Mouse (Mus musculus) hindbrain, embryonic 15.5 days (tissue): ENCODE results near the gene Olfr1359. TPM values are rescaled to one million over a fixed set of nuclear protein-coding genes. Genes with fewer than 3 reads are reported as not detected.
"Not testable (repeated sequence)": the region's sequence is repeated elsewhere in the genome, so short reads cannot be mapped to it uniquely, and the experiment has no call there.

Experiments
- ATAC-seq: fragments of 200-750 bp; cut with Nextera tagmentation; 2 replicates; pipeline ENCODE4 v1.8.0; 2017; ENCODE audit warnings: low read depth, moderate number of reproducible peaks, moderate TSS enrichment; ENCODE audit not compliant: low FRiP score
- H3K27ac ChIP-seq: fragments of 300-500 bp; sonication (generic); replicated peaks from 2 replicates; pipeline ENCODE4 v1.5.1; 2015; ENCODE audit warnings: mild to moderate bottlenecking, inconsistent platforms
- H3K27me3 ChIP-seq: fragments of 300-500 bp; sonication (generic); 2 replicates; pipeline ENCODE4 v1.6.1; 2015; ENCODE audit warnings: control low read depth, inconsistent platforms
- H3K36me3 ChIP-seq: fragments of 300-500 bp; sonication (generic); 2 replicates; pipeline ENCODE4 v1.6.1; 2015; ENCODE audit warnings: control low read depth, inconsistent platforms
- H3K4me1 ChIP-seq: fragments of 300-500 bp; sonication (generic); replicated peaks from 2 replicates; pipeline ENCODE4 v1.6.1; 2015; ENCODE audit warnings: control low read depth, inconsistent platforms
- H3K4me2 ChIP-seq: fragments of 300-500 bp; sonication (generic); 2 replicates; pipeline ENCODE4 v1.6.1; 2015; ENCODE audit warnings: moderate library complexity, mild to moderate bottlenecking, inconsistent platforms
- H3K4me3 ChIP-seq: fragments of 300-500 bp; sonication (generic); 2 replicates; pipeline ENCODE4 v1.5.1; 2015; ENCODE audit warnings: mild to moderate bottlenecking, inconsistent platforms
- H3K9ac ChIP-seq: fragments of 300-500 bp; sonication (generic); 2 replicates; pipeline ENCODE4 v1.6.1; 2015; ENCODE audit warnings: inconsistent platforms
- H3K9me3 ChIP-seq: fragments of 300-500 bp; sonication (generic); 2 replicates; pipeline ENCODE4 v1.6.1; 2016; ENCODE audit warnings: control low read depth, inconsistent platforms
- WGBS: fragments of 180-500 bp; shearing (Covaris S2); methylation state at CpG from one replicate; pipeline ENCODE4 v1.1.7; 2015; 5-methylcytosine and 5-hydroxymethylcytosine counted together
- polyA plus RNA-seq: library from polyadenylated mRNA; unstranded; fragments of >200 nt; fragmentation: Nextera tagmentation; extraction: Ambion mirVana; gene quantifications from 2 replicates; pipeline ENCODE4 v1.2.1, GENCODE M21; 2015

The Olfr1359 gene
- polyA plus RNA-seq = not detected in 2 replicates

DNA sequence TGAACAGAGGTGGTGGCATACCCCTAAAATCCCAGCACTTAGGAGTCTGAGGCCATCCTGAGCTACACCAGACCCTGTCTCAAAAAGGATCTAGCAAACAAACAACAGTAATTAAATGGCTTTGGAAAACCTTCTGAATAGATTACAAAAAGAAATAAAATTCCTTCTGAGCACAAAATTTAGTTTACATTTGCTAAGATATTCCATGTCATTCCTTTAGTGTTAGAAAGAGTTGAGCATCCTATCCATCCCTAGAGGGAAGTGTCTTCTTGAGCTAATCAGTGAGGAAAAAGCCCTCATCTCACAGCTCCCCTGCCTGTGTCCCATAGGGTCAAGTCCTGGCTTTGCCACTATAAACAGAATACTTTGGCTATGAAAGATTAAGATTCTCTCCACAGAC is at the start of gene Olfr1359:
Olfr1359 (plus strand) TSS at position 301 of the 400 bp plus-strand sequence.
- Histone ChIP-seq H3K36me3 (no peaks in the 10 kb centered on the region), H3K27me3 (no peaks in the 10 kb centered on the region), H3K4me3 (no peak within 1 kb of the TSS), H3K9me3 (no peaks in the 10 kb centered on the region), H3K4me1 (no peaks in the 10 kb centered on the region), H3K9ac (no peak within 1 kb of the TSS), H3K27ac (no peak within 1 kb of the TSS), H3K4me2 (no peak within 1 kb of the TSS)
- no peak for ATAC-seq

DNA sequence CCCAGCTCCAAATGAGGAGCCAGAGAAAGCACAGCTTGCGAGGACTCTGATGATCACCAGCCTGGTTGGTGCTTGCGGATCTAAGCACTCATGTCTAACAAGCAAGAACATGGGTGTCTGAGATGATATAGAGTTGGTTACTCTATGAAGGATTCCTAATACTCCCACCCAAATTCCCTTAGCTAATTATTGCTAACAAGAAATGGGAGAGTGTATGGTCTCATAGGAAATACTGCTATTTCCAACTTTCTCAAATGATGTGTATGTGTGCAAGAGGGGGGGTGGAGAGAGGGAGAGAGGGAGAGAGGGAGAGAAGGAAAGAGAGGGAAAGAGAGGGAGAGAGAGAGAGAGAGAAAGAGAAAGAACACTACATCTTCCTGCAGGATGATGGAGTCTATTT is 34.6 kb upstream of the Olfr1359 start, which contains the start of gene Olfr1361:
Olfr1361 (minus strand) TSS at position 101 of the 400 bp plus-strand sequence.
- no peaks in the 10 kb centered on the region for H3K4me1 ChIP-seq
- H3K27ac ChIP-seq = no peak within 1 kb of the TSS
- no peak within 1 kb of the TSS for H3K4me2 ChIP-seq
- WGBS = 81% methylated on average over 2 of the region's 2 CpGs
- H3K4me3 ChIP-seq = no peak within 1 kb of the TSS
- no peaks in the 10 kb centered on the region for H3K36me3 ChIP-seq
- no peaks in the 10 kb centered on the region for H3K9me3 ChIP-seq
- no peak within 1 kb of the TSS for H3K9ac ChIP-seq
- ATAC-seq = no peak
- H3K27me3 ChIP-seq = no peaks in the 10 kb centered on the region

DNA sequence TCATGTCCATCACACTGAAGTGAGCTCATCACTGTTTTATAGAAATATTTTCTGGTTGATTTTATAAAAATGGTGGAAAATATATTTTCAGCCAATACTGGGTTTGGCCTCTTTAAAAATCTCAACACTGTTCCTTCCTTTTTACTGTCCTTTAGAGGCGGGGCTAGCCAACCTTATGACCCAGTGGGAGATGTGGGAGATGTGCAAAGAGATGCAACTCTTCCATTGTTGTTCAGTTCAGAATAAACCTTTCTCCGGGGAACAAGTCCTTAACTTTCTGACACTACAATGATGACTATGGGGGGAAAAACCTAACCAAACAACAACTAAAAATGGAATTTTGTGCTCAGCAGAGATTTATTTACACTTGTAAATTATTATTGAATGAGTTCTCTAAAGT is 20.6 kb upstream of the Olfr1359 start, which contains the start of gene Olfr1360:
Olfr1360 (minus strand) TSS at position 101 of the 400 bp plus-strand sequence.
- Histone ChIP-seq H3K9ac (no peak within 1 kb of the TSS), H3K4me1 (no peaks in the 10 kb centered on the region), H3K27ac (no peak within 1 kb of the TSS), H3K9me3 (no peaks in the 10 kb centered on the region), H3K4me3 (no peak within 1 kb of the TSS), H3K27me3 (no peaks in the 10 kb centered on the region), H3K36me3 (no peaks in the 10 kb centered on the region), H3K4me2 (no peak within 1 kb of the TSS)
- no peak for ATAC-seq
- 81% methylated on average over 2 of the region's 2 CpGs for WGBS

DNA sequence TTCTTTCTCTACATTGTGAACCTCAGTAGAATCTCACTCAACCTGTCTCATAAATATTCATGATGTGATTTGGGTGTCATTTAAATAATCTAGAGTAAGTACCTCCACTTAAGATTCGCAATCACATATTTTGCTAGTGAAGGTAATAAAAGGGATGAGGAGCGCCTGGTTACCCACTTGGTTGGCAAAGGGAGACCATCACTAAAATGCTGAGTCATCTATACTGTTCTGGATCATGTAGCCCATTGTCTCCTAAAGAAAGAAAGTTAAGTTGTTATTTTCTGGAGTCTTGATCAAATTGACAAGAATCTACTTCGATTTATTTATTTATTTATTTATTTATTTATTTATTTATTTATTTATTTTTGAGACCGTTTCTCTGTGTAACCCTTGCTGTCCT is 8.8 kb downstream of the Olfr1359 start:
- H3K27me3 ChIP-seq = no peaks in the 10 kb centered on the region
- no peaks in the 10 kb centered on the region for H3K9me3 ChIP-seq
- peaks cover 8% of the 10 kb centered on the region for H3K4me1 ChIP-seq
- no peak overlapping the region for H3K4me2 ChIP-seq
- no peak overlapping the region for H3K4me3 ChIP-seq
- ATAC-seq = no peak
- no peaks in the 10 kb centered on the region for H3K36me3 ChIP-seq
- 75% methylated on average over 4 of the region's 4 CpGs for WGBS
- H3K27ac ChIP-seq = no peak overlapping the region
- no peak overlapping the region for H3K9ac ChIP-seq

DNA sequence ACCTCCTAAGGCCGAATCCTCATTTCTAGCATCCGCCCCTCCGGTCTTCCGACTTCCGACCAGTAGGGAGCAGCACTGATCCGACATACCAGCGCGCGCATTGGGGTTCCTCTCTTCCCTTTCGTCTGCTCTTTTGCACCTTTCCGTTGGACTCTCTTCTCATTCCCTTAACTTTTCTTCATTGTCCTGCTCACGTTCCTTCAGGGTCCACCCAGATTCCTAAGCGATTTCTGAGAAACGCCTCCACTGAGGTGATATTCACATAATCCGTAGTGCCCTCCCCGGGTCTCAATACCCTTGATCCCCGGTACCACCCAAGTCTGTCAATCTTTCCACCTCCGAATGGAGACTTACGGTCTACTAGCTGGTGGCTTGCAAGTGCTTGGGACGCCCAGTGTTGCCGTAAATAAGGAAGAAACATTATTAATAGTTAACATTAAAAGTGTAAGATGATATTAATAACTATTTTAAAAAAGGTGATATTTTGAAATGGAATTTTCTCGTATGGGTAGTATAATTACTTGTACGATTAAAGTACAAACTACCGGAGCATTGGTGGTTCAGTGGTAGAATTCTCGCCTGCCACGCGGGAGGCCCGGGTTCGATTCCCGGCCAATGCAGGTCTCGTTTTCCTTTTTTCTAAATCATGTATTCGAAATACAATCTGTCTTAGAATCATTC is 12.3 kb downstream of the Olfr1359 start:
- Histone ChIP-seq H3K27me3 (no peaks in the 10 kb centered on the region), H3K27ac (peak overlapping the region; percentile 90), H3K4me2 (peak overlapping the region; percentile 91), H3K9me3 (no peaks in the 10 kb centered on the region), H3K36me3 (no peaks in the 10 kb centered on the region), H3K4me3 (peak overlapping the region; percentile 79), H3K9ac (peak overlapping the region; percentile 68), H3K4me1 (peaks cover 14% of the 10 kb centered on the region)
- under 1% methylated on average over 32 of the region's 32 CpGs for WGBS
- ATAC-seq = peak; percentile 84

DNA sequence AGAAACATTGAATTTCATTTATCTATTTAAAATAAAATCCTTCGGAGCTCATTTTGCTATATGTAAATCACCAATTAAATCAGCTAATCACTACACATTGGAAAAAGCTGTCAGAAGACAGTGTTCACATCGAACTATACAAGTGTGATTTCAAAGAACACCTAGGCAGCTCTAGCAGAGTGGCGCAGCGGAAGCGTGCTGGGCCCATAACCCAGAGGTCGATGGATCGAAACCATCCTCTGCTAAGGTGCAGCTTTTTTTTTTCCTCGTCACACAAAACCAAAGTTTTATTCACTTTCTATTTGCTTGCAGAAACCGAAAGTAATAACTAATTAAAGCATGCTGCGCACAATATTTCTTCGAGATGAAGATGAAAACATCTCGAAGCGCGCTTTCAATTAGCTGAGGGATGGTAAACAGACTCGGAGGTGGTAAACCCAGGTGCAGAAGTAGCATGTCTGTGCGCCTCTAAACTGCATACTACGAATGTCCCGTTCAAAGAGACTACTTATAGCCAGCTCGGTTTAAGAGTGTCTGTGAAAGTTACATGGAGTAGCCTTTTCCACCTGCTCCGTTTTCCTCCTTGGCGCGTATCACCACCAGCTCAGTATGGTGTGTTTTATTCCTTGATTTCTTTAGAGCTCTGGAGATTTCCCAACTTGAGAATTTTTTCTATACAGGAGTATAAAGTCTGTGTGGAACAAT is 13.1 kb downstream of the Olfr1359 start:
- ATAC-seq = peak; percentile 87
- Histone ChIP-seq H3K4me3 (peak overlapping the region; percentile 79), H3K4me1 (peaks cover 19% of the 10 kb centered on the region), H3K9ac (peak overlapping the region; percentile 51), H3K4me2 (peak overlapping the region; percentile 91), H3K36me3 (no peaks in the 10 kb centered on the region), H3K27ac (peak overlapping the region; percentile 62), H3K27me3 (no peaks in the 10 kb centered on the region), H3K9me3 (no peaks in the 10 kb centered on the region)
- WGBS = under 1% methylated on average over 22 of the region's 22 CpGs

DNA sequence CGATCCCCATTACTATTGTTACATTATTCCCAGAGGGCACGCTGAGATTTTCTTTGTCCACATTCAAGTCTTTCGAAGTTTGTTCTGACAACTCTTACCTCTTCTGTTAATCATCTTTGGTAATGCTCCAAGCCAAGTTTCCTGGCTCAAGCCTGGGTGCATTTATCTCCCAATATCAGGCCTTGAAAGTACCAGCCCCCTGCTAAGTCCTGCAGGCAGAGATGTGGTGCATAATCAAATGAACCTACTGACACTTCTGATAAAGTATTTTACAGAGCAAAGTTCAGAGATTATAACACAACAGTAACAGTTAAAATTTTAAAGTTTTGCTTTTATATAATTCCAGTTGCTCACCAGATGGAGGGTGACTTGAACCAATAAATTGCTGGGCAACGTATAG is 13.8 kb downstream of the Olfr1359 start:
- Histone ChIP-seq H3K27me3 (no peaks in the 10 kb centered on the region), H3K27ac (no peak overlapping the region), H3K4me2 (peak overlapping the region; percentile 91), H3K4me1 (peaks cover 20% of the 10 kb centered on the region), H3K9ac (peak overlapping the region; percentile 51; the same call in 1 of the 2 replicates), H3K36me3 (no peaks in the 10 kb centered on the region), H3K4me3 (peak overlapping the region; percentile 79), H3K9me3 (no peaks in the 10 kb centered on the region)
- ATAC-seq = no peak
- 33% methylated on average over 4 of the region's 4 CpGs for WGBS

DNA sequence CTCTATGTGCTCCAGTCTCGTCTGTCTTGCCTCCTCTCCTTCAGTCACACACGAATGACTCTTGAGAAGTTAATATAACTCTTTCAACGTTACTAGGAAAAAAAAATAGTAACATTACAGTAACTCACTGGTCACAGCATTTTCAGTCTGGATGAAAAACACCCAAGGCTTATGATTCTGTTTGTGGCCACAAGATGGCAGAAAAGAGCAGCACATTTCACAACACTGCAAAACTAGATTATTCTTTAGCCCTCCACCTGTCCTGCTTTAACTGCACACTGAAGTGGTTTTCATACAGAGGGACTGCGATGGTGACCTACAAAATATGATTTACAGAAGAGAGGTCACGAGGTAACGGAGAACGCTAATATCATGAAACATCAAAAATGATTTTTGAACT is 16.8 kb downstream of the Olfr1359 start:
- under 1% methylated on average over 7 of the region's 7 CpGs for WGBS
- Histone ChIP-seq H3K9ac (peak overlapping the region; percentile 42; the same call in 1 of the 2 replicates), H3K4me3 (peak overlapping the region; percentile 44), H3K27ac (peak overlapping the region; percentile 92; the same call in 1 of the 2 replicates), H3K27me3 (no peaks in the 10 kb centered on the region), H3K4me2 (peak overlapping the region; percentile 77), H3K4me1 (peaks cover 36% of the 10 kb centered on the region), H3K36me3 (no peaks in the 10 kb centered on the region), H3K9me3 (no peaks in the 10 kb centered on the region)
- no peak for ATAC-seq

DNA sequence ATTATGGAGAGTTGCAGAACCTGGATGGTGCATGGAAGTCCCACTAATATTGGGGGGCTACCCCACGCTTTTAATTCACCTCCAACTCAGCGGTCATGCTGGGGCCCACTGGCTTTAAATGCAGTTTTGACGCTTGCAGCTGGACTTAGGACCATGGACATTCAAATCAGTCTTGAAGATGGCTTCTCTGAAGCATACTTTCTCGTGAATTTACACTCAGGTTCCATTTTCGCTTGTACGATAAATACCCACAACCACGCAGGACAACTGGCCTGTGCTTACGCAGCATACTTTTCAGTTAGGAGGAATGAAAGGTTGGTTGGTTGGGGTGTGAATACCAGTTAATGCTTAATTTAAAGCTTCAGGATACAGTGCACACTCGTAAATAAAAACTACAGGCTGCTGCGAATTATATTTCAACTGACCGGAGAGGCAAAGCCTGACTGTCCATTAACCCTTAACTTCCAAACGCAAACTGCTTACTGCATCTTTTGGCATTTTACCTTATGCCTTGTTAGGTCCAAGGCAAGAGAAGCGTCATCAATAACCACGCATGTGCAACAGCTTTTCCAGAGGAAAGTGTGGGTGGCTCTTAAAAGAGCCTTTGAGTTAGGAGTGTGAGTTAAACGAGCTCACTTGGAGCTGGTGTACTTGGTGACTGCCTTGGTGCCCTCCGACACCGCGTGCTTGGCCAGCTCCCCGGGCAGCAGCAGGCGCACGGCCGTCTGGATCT is 17.4 kb downstream of the Olfr1359 start:
- peak overlapping the region; percentile 77 for H3K4me2 ChIP-seq
- H3K9me3 ChIP-seq = no peaks in the 10 kb centered on the region
- no peaks in the 10 kb centered on the region for H3K27me3 ChIP-seq
- peak overlapping the region; percentile 92 for H3K27ac ChIP-seq
- H3K4me1 ChIP-seq = peaks cover 36% of the 10 kb centered on the region
- H3K9ac ChIP-seq = peak overlapping the region; percentile 42
- peak overlapping the region; percentile 44 for H3K4me3 ChIP-seq
- no peaks in the 10 kb centered on the region for H3K36me3 ChIP-seq
- under 1% methylated on average over 22 of the region's 22 CpGs for WGBS
- no peak for ATAC-seq

DNA sequence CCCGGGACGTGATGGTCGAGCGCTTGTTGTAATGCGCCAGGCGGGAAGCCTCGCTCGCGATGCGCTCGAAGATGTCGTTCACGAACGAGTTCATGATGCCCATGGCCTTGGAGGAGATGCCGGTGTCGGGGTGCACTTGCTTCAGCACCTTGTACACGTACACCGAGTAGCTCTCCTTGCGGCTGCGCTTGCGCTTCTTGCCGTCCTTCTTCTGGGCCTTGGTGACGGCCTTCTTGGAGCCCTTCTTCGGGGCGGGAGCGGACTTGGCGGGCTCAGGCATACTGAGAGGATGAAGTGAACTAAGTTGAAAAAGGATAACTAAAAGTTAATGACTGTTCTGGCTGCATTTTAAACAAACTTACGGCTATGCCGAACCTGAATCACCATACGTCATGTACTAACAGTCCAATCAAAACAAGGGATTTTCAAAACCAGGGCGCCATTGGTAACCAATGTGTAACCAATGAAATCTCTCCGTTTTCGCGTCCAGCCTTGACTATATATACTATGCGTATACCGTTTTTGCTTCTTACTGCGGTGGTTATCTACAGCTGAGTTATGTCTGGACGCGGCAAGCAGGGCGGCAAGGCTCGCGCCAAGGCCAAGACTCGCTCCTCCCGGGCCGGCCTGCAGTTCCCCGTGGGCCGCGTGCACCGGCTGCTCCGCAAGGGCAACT is 18.1 kb downstream of the Olfr1359 start, which contains the start of the genes Hist1h2bl and Hist1h2ai:
Hist1h2bl (minus strand) TSS at position 280 of the 676 bp plus-strand sequence.
Hist1h2ai (plus strand) TSS at position 559 of the 676 bp plus-strand sequence.
- under 1% methylated on average over 34 of the region's 50 CpGs for WGBS
- H3K9ac ChIP-seq = peak within 1 kb of the TSS; percentile 59
- H3K36me3 ChIP-seq, H3K9me3 ChIP-seq, H3K27me3 ChIP-seq: not testable (repeated sequence)
- H3K4me3 ChIP-seq = peak within 1 kb of the TSS; percentile 44
- peak; percentile 96 for ATAC-seq
- peak within 1 kb of the TSS; percentile 77 for H3K4me2 ChIP-seq
- H3K27ac ChIP-seq = peak within 1 kb of the TSS; percentile 92
- H3K4me1 ChIP-seq = peaks cover 39% of the 10 kb centered on the region
